Mouse (Mus musculus) limb, embryonic 11.5 days (tissue): ENCODE results near the gene Lama4. TPM values are rescaled to one million over a fixed set of nuclear protein-coding genes. Genes with fewer than 3 reads are reported as not detected.

ENCODE experiments used
- ATAC-seq: fragments of 200-750 bp; cut with Nextera tagmentation; 2 replicates; pipeline ENCODE4 v1.8.0; 2017; ENCODE audit warnings: low read depth; ENCODE audit not compliant: insufficient number of reproducible peaks, low FRiP score, low TSS enrichment
- DNase-seq: peaks from one replicate; pipeline ENCODE4 v3.0.0-alpha.2; 2015; ENCODE audit warnings: low spot score
- H3K27ac ChIP-seq: fragments of 300-500 bp; sonication (generic); replicated peaks from 2 replicates; pipeline ENCODE4 v1.5.1; 2014; ENCODE audit warnings: low read depth, mild to moderate bottlenecking, low read length
- H3K27me3 ChIP-seq: fragments of 300-500 bp; sonication (generic); 2 replicates; pipeline ENCODE4 v1.6.1; 2014; ENCODE audit warnings: mild to moderate bottlenecking, low read length, mixed read lengths; ENCODE audit not compliant: control insufficient read depth, insufficient read depth
- H3K36me3 ChIP-seq: fragments of 300-500 bp; sonication (generic); 2 replicates; pipeline ENCODE4 v1.6.1; 2014; ENCODE audit warnings: mild to moderate bottlenecking, low read length, moderate library complexity, mixed read lengths; ENCODE audit not compliant: control insufficient read depth, insufficient read depth
- H3K4me1 ChIP-seq: fragments of 300-500 bp; sonication (generic); 2 replicates; pipeline ENCODE4 v1.6.1; 2014; ENCODE audit warnings: low read length, mixed read lengths; ENCODE audit not compliant: control insufficient read depth, insufficient read depth
- H3K4me2 ChIP-seq: fragments of 300-500 bp; sonication (generic); 2 replicates; pipeline ENCODE4 v1.6.1; 2014; ENCODE audit warnings: low read depth, mild to moderate bottlenecking, moderate library complexity; ENCODE audit not compliant: severe bottlenecking
- H3K4me3 ChIP-seq: fragments of 300-500 bp; sonication (generic); 2 replicates; pipeline ENCODE4 v1.5.1; 2014; ENCODE audit warnings: low read depth, low read length
- H3K9ac ChIP-seq: fragments of 300-500 bp; sonication (generic); 2 replicates; pipeline ENCODE4 v1.6.1; 2014; ENCODE audit warnings: mild to moderate bottlenecking, low read length
- H3K9me3 ChIP-seq: fragments of 300-500 bp; sonication (generic); 2 replicates; pipeline ENCODE4 v1.6.1; 2016; ENCODE audit warnings: low read length; ENCODE audit not compliant: control insufficient read depth
- WGBS: fragments of 180-500 bp; shearing (Covaris S2); extraction: QIAGEN DNeasy Blood & Tissue Kit; methylation state at CpG from one replicate; pipeline ENCODE4 v1.1.7; 2014; 5-methylcytosine and 5-hydroxymethylcytosine counted together
- polyA plus RNA-seq: library from polyadenylated mRNA; unstranded; fragments of >200 nt; fragmentation: Nextera tagmentation; extraction: Ambion mirVana; gene quantifications from 2 replicates; pipeline ENCODE4 v1.2.1, GENCODE M21; 2014

The Lama4 gene
- polyA plus RNA-seq, 1 experiment from 2014 or later, result 24.8 TPM

GRCm38 (mm10) chr10:39137766-39138165, 172.5 kb downstream of the Lama4 start:
- Histone ChIP-seq H3K4me2 (no peak overlapping the region), H3K9me3 (no peaks in the 10 kb centered on the region), H3K27ac (no peak overlapping the region), H3K9ac (no peak overlapping the region), H3K36me3 (peaks cover 6% of the 10 kb centered on the region; the same call in 1 of the 2 replicates), H3K27me3 (no peaks in the 10 kb centered on the region), H3K4me3 (no peak overlapping the region), H3K4me1 (no peaks in the 10 kb centered on the region)
- 98% methylated on average over 3 of the region's 3 CpGs for WGBS
- ATAC-seq (no peak), DNase-seq (no peak)

- Histone ChIP-seq H3K27me3 (no peaks in the 10 kb centered on the region), H3K9ac (no peak overlapping the region), H3K4me1 (no peaks in the 10 kb centered on the region), H3K27ac (no peak overlapping the region), H3K4me3 (no peak overlapping the region), H3K4me2 (no peak overlapping the region), H3K9me3 (no peaks in the 10 kb centered on the region), H3K36me3 (peaks cover 6% of the 10 kb centered on the region; the same call in 1 of the 2 replicates)
- no peak for DNase-seq
- no peak for ATAC-seq
- 88% methylated on average over 6 of the region's 6 CpGs for WGBS
These were observed 173.4 kb downstream of the Lama4 start for GRCm38 (mm10) chr10:39138761-39139160.

GRCm38 (mm10) chr10:39140843-39141242, 175.5 kb downstream of the Lama4 start:
- ATAC-seq (no peak), DNase-seq (no peak)
- H3K9me3 ChIP-seq, result no peaks in the 10 kb centered on the region
- H3K4me1 ChIP-seq, result no peaks in the 10 kb centered on the region
- 77% methylated on average over 14 of the region's 14 CpGs for WGBS
- no peak overlapping the region for H3K9ac ChIP-seq
- H3K36me3 ChIP-seq, result peaks cover 6% of the 10 kb centered on the region; the same call in 1 of the 2 replicates
- H3K4me3 ChIP-seq, result no peak overlapping the region
- no peaks in the 10 kb centered on the region for H3K27me3 ChIP-seq
- H3K4me2 ChIP-seq, result no peak overlapping the region
- no peak overlapping the region for H3K27ac ChIP-seq

- DNase-seq, result no peak
- H3K9ac ChIP-seq, result no peak overlapping the region
- H3K27me3 ChIP-seq, result no peaks in the 10 kb centered on the region
- H3K4me1 ChIP-seq, result no peaks in the 10 kb centered on the region
- H3K36me3 ChIP-seq, result peaks cover 6% of the 10 kb centered on the region; the same call in 1 of the 2 replicates
- ATAC-seq, result no peak
- WGBS, result 94% methylated on average over 2 of the region's 2 CpGs
- no peak overlapping the region for H3K4me2 ChIP-seq
- no peaks in the 10 kb centered on the region for H3K9me3 ChIP-seq
- H3K4me3 ChIP-seq, result no peak overlapping the region
- H3K27ac ChIP-seq, result no peak overlapping the region
These were observed 176.1 kb downstream of the Lama4 start for GRCm38 (mm10) chr10:39141401-39141800.

GRCm38 (mm10) chr10:39142216-39142615, 176.9 kb downstream of the Lama4 start:
- no peaks in the 10 kb centered on the region for H3K27me3 ChIP-seq
- no peak overlapping the region for H3K9ac ChIP-seq
- no peaks in the 10 kb centered on the region for H3K9me3 ChIP-seq
- H3K36me3 ChIP-seq, result peaks cover 6% of the 10 kb centered on the region; the same call in 1 of the 2 replicates
- ATAC-seq, result no peak
- H3K4me1 ChIP-seq, result no peaks in the 10 kb centered on the region
- DNase-seq, result no peak
- 92% methylated on average over 12 of the region's 12 CpGs for WGBS
- H3K4me2 ChIP-seq, result no peak overlapping the region
- H3K27ac ChIP-seq, result no peak overlapping the region
- H3K4me3 ChIP-seq, result no peak overlapping the region

- no peak overlapping the region for H3K4me3 ChIP-seq
- H3K9me3 ChIP-seq, result no peaks in the 10 kb centered on the region
- H3K9ac ChIP-seq, result no peak overlapping the region
- WGBS, result 87% methylated on average over 5 of the region's 5 CpGs
- ATAC-seq (no peak), DNase-seq (no peak)
- H3K4me2 ChIP-seq, result no peak overlapping the region
- H3K4me1 ChIP-seq, result no peaks in the 10 kb centered on the region
- H3K36me3 ChIP-seq, result no peaks in the 10 kb centered on the region
- no peak overlapping the region for H3K27ac ChIP-seq
- H3K27me3 ChIP-seq, result no peaks in the 10 kb centered on the region
These were observed 191.4 kb downstream of the Lama4 start for GRCm38 (mm10) chr10:39156719-39157118.

GRCm38 (mm10) chr10:39157321-39157720, 192.0 kb downstream of the Lama4 start:
- Histone ChIP-seq H3K36me3 (no peaks in the 10 kb centered on the region), H3K4me2 (no peak overlapping the region), H3K4me3 (no peak overlapping the region), H3K4me1 (no peaks in the 10 kb centered on the region), H3K9ac (no peak overlapping the region), H3K27ac (no peak overlapping the region), H3K9me3 (no peaks in the 10 kb centered on the region), H3K27me3 (no peaks in the 10 kb centered on the region)
- DNase-seq (no peak), ATAC-seq (no peak)
- 87% methylated on average over 1 of the region's 1 CpGs for WGBS

- WGBS, result 57% methylated on average over 12 of the region's 12 CpGs
- ATAC-seq (no peak), DNase-seq (no peak)
- Histone ChIP-seq H3K4me1 (no peaks in the 10 kb centered on the region), H3K27ac (no peak overlapping the region), H3K9ac (no peak overlapping the region), H3K27me3 (no peaks in the 10 kb centered on the region), H3K4me2 (no peak overlapping the region), H3K9me3 (no peaks in the 10 kb centered on the region), H3K36me3 (no peaks in the 10 kb centered on the region), H3K4me3 (no peak overlapping the region)
These were observed 193.0 kb downstream of the Lama4 start for GRCm38 (mm10) chr10:39158306-39158705.
